Mouse (Mus musculus): ENCODE data around the gene Uqcr10.

Gene Uqcr10

GRCm38 (mm10) chr11:4675693-4676092, 28.4 kb downstream of the Uqcr10 start:
- no peak for DNase-seq (ENCODE audit: low spot score)

GRCm38 (mm10) chr11:4675126-4675562, 29.0 kb downstream of the Uqcr10 start:
- DNase-seq (ENCODE audit: low spot score): no peak

- DNase-seq (ENCODE audit: low spot score): no peak
Measured at GRCm38 (mm10) chr11:4674593-4674992, 29.5 kb downstream of the Uqcr10 start.

- DNase-seq (ENCODE audit: low spot score): no peak
Measured at GRCm38 (mm10) chr11:4671736-4672135, 32.4 kb downstream of the Uqcr10 start.

- no peak for DNase-seq (ENCODE audit: low spot score)
Measured at GRCm38 (mm10) chr11:4662496-4662878, 41.7 kb downstream of the Uqcr10 start.

GRCm38 (mm10) chr11:4661871-4662495, 42.2 kb downstream of the Uqcr10 start:
- DNase-seq (ENCODE audit: low spot score): no peak

- DNase-seq (ENCODE audit: low spot score): no peak
Measured at GRCm38 (mm10) chr11:4661324-4661723, 42.8 kb downstream of the Uqcr10 start.

- DNase-seq (ENCODE audit: low spot score): no peak
Measured at GRCm38 (mm10) chr11:4660309-4661025, 43.7 kb downstream of the Uqcr10 start.

- DNase-seq (ENCODE audit: low spot score): no peak
Measured at GRCm38 (mm10) chr11:4659818-4660217, 44.3 kb downstream of the Uqcr10 start.

Measured in layer of hippocampus, adult 9-10 months (tissue).